Mouse (Mus musculus): ENCODE measurements around the gene Dhfr.
"Not testable (repeated sequence)": the region's sequence is repeated elsewhere in the genome, so short reads cannot be mapped to it uniquely, and the experiment has no call there.

- TF ChIP-seq CHD2 (IDR thresholded peaks at IDR 0.05; ENCODE audit: low read depth, low read length); ZNF384 (IDR thresholded peaks at IDR 0.05; ENCODE audit: low read depth, low read length); ZC3H11A (IDR thresholded peaks at IDR 0.05; ENCODE audit: borderline replicate concordance, low read depth, low read length); HCFC1 (IDR thresholded peaks at IDR 0.05; ENCODE audit: borderline replicate concordance, insufficient read depth, low read length); MAFK (IDR thresholded peaks at IDR 0.05; ENCODE audit: insufficient read depth, low read depth, low read length): not testable (repeated sequence)
These were observed 16.9 kb downstream of the Dhfr start for GRCm38 (mm10) chr13:92371466-92371865.
